Mouse (Mus musculus) left cerebral cortex, postnatal 25 days (tissue): ENCODE measurements around the gene Fcer1g. TPM values are rescaled to one million over a fixed set of nuclear protein-coding genes. Genes with fewer than 3 reads are reported as not detected.
A peak's percentile ranks its signal among the peaks of the same experiment; 100 is the strongest.

Experiments
- DNase-seq, 2 experiments: peaks; one replicate each; pipeline ENCODE4 v3.0.0; 2022; ENCODE audit warnings: low spot score in 2 of 2, mixed read lengths in 1 of 2
- intact Hi-C: fragments of 180-260 bp; cut with DNase I; formaldehyde crosslinking; loops from one replicate; pipeline ENCODE4 v1.15.1; 2025
- total RNA-seq, 2 experiments: library from RNA; stranded (reverse); gene quantifications; 2 replicates each; pipeline ENCODE4 v1.2.3; 2021

The Fcer1g gene
- total RNA-seq, 2 experiments from 2014 or later: 14.9 to 15.1 TPM

- DNase-seq: no peak
- intact Hi-C loops: no loop called here
These were observed 40.0 kb downstream of the Fcer1g start for GRCm38 (mm10) chr1:171193911-171194830.

DNA sequence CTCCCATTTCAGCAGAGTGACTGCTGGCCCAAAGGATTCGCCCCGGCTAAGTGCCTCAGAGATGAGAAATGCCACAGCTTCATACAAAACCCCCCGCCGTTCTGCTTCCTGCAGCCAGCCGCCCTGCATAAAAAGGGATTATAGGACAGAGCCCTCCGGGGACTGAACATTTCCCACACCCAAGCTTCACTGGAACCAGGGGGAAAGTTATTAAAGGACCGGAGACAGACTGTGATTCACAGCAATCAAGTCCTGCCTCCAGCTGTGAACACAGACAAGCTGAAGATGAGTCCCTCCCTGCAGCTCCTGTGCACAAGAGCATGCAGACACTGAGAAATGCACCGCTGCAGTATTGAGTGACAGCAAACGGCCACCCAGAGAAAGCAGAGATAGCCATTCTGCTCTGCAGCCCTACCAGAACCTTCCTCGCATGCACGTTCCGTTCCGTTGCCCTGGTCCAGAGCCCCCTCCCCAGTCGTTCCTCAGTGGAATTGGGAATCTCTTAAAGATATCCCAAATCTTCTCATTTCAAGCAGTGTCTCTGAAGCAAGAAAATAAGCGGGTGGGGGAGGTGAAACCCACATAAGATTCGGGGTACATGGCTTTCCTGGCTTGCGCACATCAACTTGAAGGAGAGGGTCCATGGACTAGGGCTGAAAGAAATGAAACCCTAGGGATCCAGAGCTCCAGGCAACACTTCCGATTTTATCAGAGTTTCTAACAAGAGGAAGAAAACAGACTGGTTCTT is 40.9 kb downstream of the Fcer1g start:
- intact Hi-C loops: no loop called here
- DNase-seq: peak in 1 of 2 experiments; percentile 22

DNA sequence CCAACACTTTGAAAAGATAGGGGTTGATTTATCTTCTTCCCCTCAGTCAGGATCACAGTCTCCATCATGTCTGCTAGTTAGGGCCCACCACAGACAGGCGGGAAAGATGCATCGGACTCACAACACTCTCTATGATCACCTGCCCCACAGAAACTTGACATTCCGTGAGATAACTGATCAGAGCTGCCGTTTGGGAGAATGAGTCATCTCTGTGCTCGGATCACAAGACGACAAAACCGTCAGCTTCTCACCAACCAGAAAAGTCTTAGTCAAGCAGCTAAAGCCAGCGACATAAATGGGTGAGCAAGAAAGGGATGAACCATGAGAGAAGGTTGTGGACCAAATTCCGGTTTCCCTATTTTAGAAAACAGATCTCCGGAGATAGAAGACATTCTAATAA is 41.9 kb downstream of the Fcer1g start:
- intact Hi-C loops: no loop called here
- no peak for DNase-seq

- intact Hi-C loops: no loop called here
- DNase-seq: no peak
These were observed 43.3 kb downstream of the Fcer1g start for GRCm38 (mm10) chr1:171190832-171191231.

DNA sequence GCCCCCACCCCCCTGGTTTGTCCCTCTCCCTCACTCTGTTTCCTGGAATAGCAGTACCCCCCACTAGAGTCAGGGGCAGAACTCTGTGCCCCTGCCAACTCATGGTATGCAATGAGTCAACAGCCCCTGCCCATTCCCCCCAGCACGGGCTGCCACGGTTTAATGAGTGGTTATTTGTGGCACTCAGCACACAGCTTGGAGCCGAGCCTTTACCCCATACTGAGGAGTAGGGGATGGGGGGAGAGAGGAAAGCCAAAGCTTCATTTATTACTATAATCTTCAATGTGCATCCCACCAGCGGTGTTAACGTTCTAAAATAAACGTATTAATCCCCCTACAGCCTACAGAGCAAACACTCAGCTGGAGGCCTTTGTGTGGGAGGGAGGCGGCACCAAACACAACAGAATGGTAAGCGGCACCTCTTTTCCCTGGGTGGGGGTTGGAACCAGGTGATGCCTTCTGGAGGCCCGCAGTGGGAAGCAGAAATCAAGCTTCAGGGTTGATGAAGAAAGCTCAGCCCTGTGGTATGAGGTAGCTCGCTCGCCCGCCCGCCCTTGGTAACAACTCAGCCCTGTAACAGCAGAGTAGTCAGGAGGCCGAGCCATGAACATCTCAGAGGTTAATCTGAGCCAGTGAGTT is 44.6 kb downstream of the Fcer1g start:
- DNase-seq: no peak
- intact Hi-C loops: no loop called here

DNA sequence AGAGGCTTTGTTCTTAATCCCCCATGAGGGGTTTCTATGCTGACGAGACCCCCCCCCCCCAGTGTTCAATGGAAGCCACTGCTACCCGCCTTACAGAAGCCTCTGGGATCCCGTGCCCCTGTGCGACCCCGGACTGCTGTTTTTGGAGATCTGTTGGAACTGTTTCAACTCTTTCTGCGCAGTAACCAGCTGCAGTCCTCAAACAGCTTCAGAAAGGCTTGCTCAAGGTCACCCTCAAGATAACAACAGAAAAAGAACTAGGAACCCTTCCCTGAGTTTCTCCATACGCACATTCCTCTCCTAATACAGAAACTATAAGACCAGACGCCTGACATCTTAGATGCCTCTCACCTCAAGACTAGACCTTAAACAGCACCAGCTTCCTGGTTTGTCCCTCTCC is 45.1 kb downstream of the Fcer1g start:
- intact Hi-C loops: no loop called here
- no peak for DNase-seq

- DNase-seq: no peak
- intact Hi-C loops: no loop called here
These were observed 46.1 kb downstream of the Fcer1g start for GRCm38 (mm10) chr1:171187851-171188700.

- DNase-seq: no peak
- intact Hi-C loops: no loop called here
These were observed 48.5 kb downstream of the Fcer1g start for GRCm38 (mm10) chr1:171185655-171186054.

DNA sequence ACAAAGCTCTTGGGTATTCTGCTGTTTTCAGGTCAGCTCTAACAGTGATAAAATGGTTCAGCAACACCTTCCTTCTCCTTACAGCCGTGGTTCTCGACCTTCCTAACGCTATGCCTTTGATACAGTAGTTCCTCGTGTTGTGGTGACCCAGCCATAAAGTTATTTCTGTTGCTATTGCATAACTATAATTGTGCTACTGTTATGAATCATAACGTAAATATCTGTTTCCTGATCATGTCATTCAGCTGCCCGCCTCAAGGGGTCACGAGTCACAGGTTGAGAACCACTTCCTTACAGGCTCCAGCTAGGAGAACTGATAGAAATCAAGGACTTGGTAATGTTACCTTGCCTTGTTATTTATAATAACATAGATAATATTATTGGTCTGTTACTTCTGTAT is 49.9 kb downstream of the Fcer1g start:
- intact Hi-C loops: no loop called here
- DNase-seq: no peak

DNA sequence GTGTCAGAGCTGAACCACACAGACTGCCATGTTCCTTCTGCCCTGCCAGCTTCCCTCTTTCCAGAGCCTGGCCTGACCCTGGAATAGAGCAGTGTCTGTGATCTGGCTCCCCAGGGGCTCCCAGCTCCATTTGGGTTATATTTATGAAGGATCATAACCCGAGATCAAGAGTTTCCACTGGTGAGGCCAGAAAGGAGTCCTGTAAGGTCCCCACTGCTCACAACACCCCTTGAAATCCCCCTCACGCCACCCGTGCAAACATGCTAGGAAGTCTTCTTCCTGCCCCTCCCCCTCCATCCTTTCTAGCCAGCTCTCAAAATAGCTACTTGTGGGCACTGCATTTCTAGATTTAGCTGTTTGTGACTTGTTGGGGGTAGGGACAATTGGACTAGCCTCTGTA is 50.5 kb downstream of the Fcer1g start:
- DNase-seq: no peak
- intact Hi-C loops: no loop called here

DNA sequence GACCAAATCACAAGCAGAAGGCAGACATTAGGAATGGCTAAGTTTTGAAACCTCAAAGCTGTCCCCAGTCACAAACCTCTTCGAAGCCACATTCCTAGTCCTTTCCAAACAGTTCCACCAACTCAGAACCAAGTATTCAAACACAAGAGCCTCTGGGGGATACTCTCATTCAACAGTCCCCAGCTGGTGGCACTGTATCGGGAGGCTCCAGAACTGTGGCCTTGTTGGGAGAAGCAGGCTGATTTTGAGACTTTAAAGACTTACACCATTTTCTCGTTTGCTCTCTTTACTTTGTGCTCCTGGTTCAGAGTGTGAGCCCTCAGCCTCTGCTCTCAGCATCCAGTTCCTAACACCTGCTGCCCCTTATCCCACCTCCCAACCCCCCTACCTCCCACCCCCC is 51.1 kb downstream of the Fcer1g start:
- DNase-seq: no peak
- intact Hi-C loops: no loop called here

Other genes with a start within 250 kb of the Fcer1g start
- gene Fcgr4, start 215.4 kb downstream of the Fcer1g start, total RNA-seq: not detected
- 10 to 100 TPM; 13.8 TPM for gene Fcgr3, start 169.4 kb downstream of the Fcer1g start, total RNA-seq
- gene Cfap126, start 120.4 kb downstream of the Fcer1g start, total RNA-seq: under 1 TPM; 0.34 to 0.43 TPM
- gene Sdhc, start 83.8 kb downstream of the Fcer1g start, total RNA-seq: 100 to 1,000 TPM; 199 to 205 TPM
- gene Mpz, start 83.7 kb downstream of the Fcer1g start, total RNA-seq: not detected
- gene Pcp4l1, start 38.1 kb downstream of the Fcer1g start, total RNA-seq: 100 to 1,000 TPM in 1 of 2 experiments, 10 to 100 TPM in 1; 70.0 to 130 TPM
- under 1 TPM in 1 of 2 experiments, not detected in 1; 0.21 TPM for gene Nr1i3, start 20.4 kb downstream of the Fcer1g start, total RNA-seq
- gene Tomm40l, start 11.9 kb downstream of the Fcer1g start, total RNA-seq: 10 to 100 TPM; 71.8 to 89.6 TPM
- gene Apoa2, start 9.3 kb downstream of the Fcer1g start, total RNA-seq: 1 to 10 TPM; 2.7 to 3.1 TPM
- 10 to 100 TPM; 10.9 to 12.8 TPM for gene Adamts4, start 16.1 kb upstream of the Fcer1g start, total RNA-seq
- 100 to 1,000 TPM; 258 to 278 TPM for gene Ndufs2, start 17.0 kb upstream of the Fcer1g start, total RNA-seq
- 10 to 100 TPM; 58.1 to 63.6 TPM for gene B4galt3, start 36.0 kb upstream of the Fcer1g start, total RNA-seq
- 10 to 100 TPM; 19.9 to 29.4 TPM for gene Ppox, start 46.8 kb upstream of the Fcer1g start, total RNA-seq
- 10 to 100 TPM; 59.6 to 64.1 TPM for gene Usp21, start 53.6 kb upstream of the Fcer1g start, total RNA-seq
- 100 to 1,000 TPM; 105 to 115 TPM for gene Ufc1, start 60.7 kb upstream of the Fcer1g start, total RNA-seq
- gene Dedd, start 94.8 kb upstream of the Fcer1g start, total RNA-seq: 10 to 100 TPM; 38.2 to 39.8 TPM
- 10 to 100 TPM; 42.2 to 43.4 TPM for gene Nit1, start 111.3 kb upstream of the Fcer1g start, total RNA-seq
- 100 to 1,000 TPM; 154 to 158 TPM for gene Pfdn2, start 111.3 kb upstream of the Fcer1g start, total RNA-seq
- 1 to 10 TPM; 6.2 TPM for gene Klhdc9, start 126.4 kb upstream of the Fcer1g start, total RNA-seq
- gene Nectin4, start 135.7 kb upstream of the Fcer1g start, total RNA-seq: 1 to 10 TPM; 1.9 to 2.1 TPM
- 1 to 10 TPM; 1.9 to 2.8 TPM for gene Arhgap30, start 154.6 kb upstream of the Fcer1g start, total RNA-seq
- gene Usf1, start 176.9 kb upstream of the Fcer1g start, total RNA-seq: 100 to 1,000 TPM; 105 TPM
- gene Tstd1, start 184.5 kb upstream of the Fcer1g start, total RNA-seq: 1 to 10 TPM; 2.0 to 3.0 TPM
- gene F11r, start 203.2 kb upstream of the Fcer1g start, total RNA-seq: 1 to 10 TPM; 5.5 to 7.2 TPM